Mouse (Mus musculus): ENCODE measurements around the gene Map3k5.

GRCm38 (mm10) chr10:20184326-20184725 lies 250.1 kb downstream of the Map3k5 start:
- TF ChIP-seq POLR2A (IDR thresholded peaks at IDR 0.05; ENCODE audit: insufficient read depth, low read depth, low read length), result no peak
- no peak for TF ChIP-seq CTCF (IDR thresholded peaks at IDR 0.05; ENCODE audit: insufficient read depth, low read depth, low read length)

Measured in olfactory bulb, adult 2 months (tissue).